Mouse (Mus musculus) erythroblast, embryonic 14.5 days (primary cell): ENCODE data around the gene Myo18b.

Source experiments
- GATA1 ChIP-seq: IDR thresholded peaks from 2 replicates; pipeline ENCODE4 v1.6.1; 2012; ENCODE audit warnings: low read length, inconsistent platforms, mixed read lengths
- TAL1 ChIP-seq: IDR thresholded peaks from 3 replicates; pipeline ENCODE4 v1.6.1; 2012; ENCODE audit warnings: low read length, inconsistent platforms, mixed read lengths

DNA sequence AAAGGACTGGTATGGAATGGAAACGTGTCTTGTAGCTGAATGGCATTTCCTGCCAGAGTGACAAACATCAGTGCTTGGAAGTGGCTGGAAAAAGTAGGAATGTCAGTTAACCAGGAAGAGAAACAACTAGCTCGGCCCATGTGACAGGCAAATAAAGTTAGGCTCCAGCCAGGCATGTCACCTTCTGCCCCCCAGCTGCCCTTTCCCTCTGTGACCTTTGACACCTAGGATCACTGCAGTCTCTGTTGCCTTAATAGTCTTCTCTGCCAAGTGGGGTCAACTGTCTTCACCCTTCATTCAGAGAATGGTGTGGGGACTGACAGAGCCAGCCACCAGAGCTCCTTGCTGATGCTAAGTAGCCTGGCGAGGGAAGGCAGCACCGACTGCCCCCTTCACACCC is 236.9 kb downstream of the Myo18b start:
- no peak for TF ChIP-seq GATA1
- no peak for TF ChIP-seq TAL1
